Mouse (Mus musculus) kidney, postnatal 14 days (tissue): ENCODE results near the gene Spata21.
"Not testable (repeated sequence)": the region's sequence is repeated elsewhere in the genome, so short reads cannot be mapped to it uniquely, and the experiment has no call there.

Experiments
- DNase-seq: peaks from one replicate; pipeline ENCODE4 v3.0.0; 2022; ENCODE audit warnings: mixed read lengths

The Spata21 gene

GRCm38 (mm10) chr4:141131531-141132061 is 43.5 kb downstream of the Spata21 start:
- peak; percentile 75 for DNase-seq

GRCm38 (mm10) chr4:141132191-141132590 is 44.1 kb downstream of the Spata21 start:
- DNase-seq = no peak

GRCm38 (mm10) chr4:141133227-141133626 is 45.1 kb downstream of the Spata21 start:
- no peak for DNase-seq

GRCm38 (mm10) chr4:141134031-141134441 is 45.9 kb downstream of the Spata21 start:
- no peak for DNase-seq

- DNase-seq = no peak
These were observed 46.8 kb downstream of the Spata21 start for GRCm38 (mm10) chr4:141134751-141135530.

GRCm38 (mm10) chr4:141136126-141136525 is 48.0 kb downstream of the Spata21 start:
- DNase-seq = no peak

- DNase-seq = not testable (repeated sequence)
These were observed 49.6 kb downstream of the Spata21 start for GRCm38 (mm10) chr4:141137740-141138139.

GRCm38 (mm10) chr4:141138425-141139115 is 50.4 kb downstream of the Spata21 start:
- DNase-seq = peak; percentile 73

GRCm38 (mm10) chr4:141139116-141139970 is 51.2 kb downstream of the Spata21 start, which contains the start of gene Szrd1:
TSS of gene Szrd1 (minus strand) at chr4:141139775.
- peak; percentile 99 for DNase-seq

GRCm38 (mm10) chr4:141140354-141140753 is 52.2 kb downstream of the Spata21 start:
- DNase-seq = not testable (repeated sequence)

GRCm38 (mm10) chr4:141140967-141141366 is 52.8 kb downstream of the Spata21 start:
- DNase-seq = no peak

GRCm38 (mm10) chr4:141142285-141142811 is 54.2 kb downstream of the Spata21 start:
- DNase-seq = peak; percentile 84

- DNase-seq = not testable (repeated sequence)
These were observed 57.0 kb downstream of the Spata21 start for GRCm38 (mm10) chr4:141145124-141145523.

- no peak for DNase-seq
These were observed 58.4 kb downstream of the Spata21 start for GRCm38 (mm10) chr4:141146491-141147033.

GRCm38 (mm10) chr4:141147112-141148008 is 59.2 kb downstream of the Spata21 start, which contains the start of gene Fbxo42:
TSS of gene Fbxo42 (plus strand) at chr4:141147913.
- peak; percentile 96 for DNase-seq

- DNase-seq = peak; percentile 45
These were observed 60.1 kb downstream of the Spata21 start for GRCm38 (mm10) chr4:141148009-141148801.

- DNase-seq = no peak
These were observed 61.0 kb downstream of the Spata21 start for GRCm38 (mm10) chr4:141149116-141149515.

GRCm38 (mm10) chr4:141157485-141157884 is 69.4 kb downstream of the Spata21 start:
- no peak for DNase-seq

GRCm38 (mm10) chr4:141158609-141159008 is 70.5 kb downstream of the Spata21 start:
- no peak for DNase-seq

- no peak for DNase-seq
These were observed 71.0 kb downstream of the Spata21 start for GRCm38 (mm10) chr4:141159093-141159492.
